Mouse (Mus musculus) layer of hippocampus, adult 9-10 months (tissue): ENCODE data around the gene Syngr2.
"Not testable (repeated sequence)": the region's sequence is repeated elsewhere in the genome, so short reads cannot be mapped to it uniquely, and the experiment has no call there.

Source experiments
- DNase-seq: peaks from one replicate; pipeline ENCODE4 v3.0.0; 2022; ENCODE audit warnings: low spot score

Syngr2 gene

DNA sequence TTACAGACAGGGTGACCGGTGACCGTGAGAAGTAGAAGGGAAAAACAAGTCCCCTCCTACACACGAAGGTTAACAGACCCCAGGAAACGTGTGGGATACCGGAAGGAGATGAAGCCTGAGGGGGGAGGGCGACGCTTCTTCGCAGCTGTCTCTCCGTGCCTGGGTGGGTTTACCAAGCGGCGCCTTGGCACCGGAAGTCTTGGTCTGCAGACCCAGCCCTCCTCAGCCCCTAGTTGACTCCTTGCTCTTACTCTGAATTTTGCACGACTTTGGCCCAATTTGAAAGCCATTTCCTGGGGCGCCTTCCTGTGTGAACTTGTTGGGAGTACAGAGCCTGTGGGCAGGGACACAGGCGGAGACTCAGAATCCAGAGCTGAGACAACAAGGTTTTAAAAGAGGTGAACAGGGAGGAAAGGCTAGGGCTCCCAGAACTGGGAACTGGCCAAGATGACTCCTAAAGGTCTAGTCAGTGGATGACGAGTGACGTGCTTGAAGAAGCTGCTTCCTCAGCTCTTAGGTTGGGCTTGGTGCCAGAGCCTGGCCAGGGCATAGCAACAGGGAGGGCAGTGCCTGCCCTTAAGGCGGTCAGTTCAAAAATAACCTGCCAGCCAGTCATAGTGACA lies 28.2 kb upstream of the Syngr2 start:
- no peak for DNase-seq

GRCm38 (mm10) chr11:117781993-117782704 lies 27.3 kb upstream of the Syngr2 start, which contains the start of the genes Tmc8 and Tmc6:
Tmc8 (plus strand) TSS chr11:117782076.
Tmc6 (minus strand) TSS chr11:117782198.
- no peak for DNase-seq

GRCm38 (mm10) chr11:117782705-117783034 lies 26.8 kb upstream of the Syngr2 start:
- no peak for DNase-seq

DNA sequence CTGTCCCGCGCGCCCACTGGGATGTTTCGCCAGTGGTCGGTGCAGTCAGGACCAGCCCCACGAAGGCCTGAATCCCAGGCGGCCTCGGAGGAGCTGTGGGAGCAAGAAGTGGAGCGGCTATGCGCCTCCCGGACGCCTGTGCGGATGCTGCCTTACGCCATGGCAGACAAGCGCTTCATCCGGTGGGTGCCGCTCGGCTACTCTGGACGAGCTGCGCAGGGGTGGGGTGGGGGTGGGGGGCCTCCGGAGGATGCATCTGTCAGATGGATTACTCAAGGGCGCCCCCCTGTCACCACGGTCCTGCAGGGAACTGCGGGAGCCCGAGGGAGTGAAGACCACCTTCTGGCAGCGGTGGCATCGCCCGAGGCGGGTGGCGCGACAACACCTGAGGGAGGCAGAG lies 26.4 kb upstream of the Syngr2 start:
- no peak for DNase-seq

- DNase-seq, result no peak
These were observed 25.7 kb upstream of the Syngr2 start for GRCm38 (mm10) chr11:117783683-117784309.

- DNase-seq, result peak; percentile 54
These were observed 23.2 kb upstream of the Syngr2 start for GRCm38 (mm10) chr11:117786294-117786693.

DNA sequence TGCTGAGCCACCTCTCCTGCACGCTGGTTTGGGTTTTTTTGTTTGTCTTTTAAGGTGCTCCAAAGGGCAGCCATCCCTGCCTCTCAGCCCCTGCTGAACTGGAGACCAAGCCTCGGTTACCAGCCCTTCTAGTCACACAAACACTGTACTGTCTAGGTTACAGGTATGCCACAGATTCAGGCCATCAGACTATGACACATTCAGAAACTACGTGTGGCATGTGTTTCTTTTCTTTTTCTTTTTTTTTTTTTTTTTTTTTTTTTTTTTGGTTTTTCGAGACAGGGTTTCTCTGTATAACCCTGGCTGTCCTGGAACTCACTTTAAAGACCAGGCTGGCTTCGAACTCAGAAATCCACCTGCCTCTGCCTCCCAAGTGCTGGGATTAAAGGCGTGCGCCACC lies 21.0 kb upstream of the Syngr2 start:
- DNase-seq, result not testable (repeated sequence)

DNA sequence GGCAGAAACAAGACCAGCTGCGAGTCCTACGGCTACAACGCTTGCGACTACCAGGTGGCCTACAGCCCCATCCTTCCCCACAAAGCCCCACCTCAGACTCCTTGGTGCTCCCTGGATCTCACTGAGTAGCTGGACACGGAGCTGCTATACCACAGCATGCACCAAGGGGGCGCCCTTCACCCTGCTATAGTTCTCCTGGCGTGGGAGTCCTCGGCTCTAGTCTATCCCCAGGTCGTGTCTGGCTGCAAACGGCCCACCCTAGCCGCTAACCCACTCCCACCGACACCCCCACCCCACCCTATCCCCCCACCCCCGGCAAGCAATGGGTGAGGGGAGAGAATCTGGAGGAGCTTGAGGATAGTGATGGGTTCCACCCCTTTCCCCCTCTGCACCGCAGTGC lies 19.2 kb upstream of the Syngr2 start:
- DNase-seq, result peak; percentile 51

DNA sequence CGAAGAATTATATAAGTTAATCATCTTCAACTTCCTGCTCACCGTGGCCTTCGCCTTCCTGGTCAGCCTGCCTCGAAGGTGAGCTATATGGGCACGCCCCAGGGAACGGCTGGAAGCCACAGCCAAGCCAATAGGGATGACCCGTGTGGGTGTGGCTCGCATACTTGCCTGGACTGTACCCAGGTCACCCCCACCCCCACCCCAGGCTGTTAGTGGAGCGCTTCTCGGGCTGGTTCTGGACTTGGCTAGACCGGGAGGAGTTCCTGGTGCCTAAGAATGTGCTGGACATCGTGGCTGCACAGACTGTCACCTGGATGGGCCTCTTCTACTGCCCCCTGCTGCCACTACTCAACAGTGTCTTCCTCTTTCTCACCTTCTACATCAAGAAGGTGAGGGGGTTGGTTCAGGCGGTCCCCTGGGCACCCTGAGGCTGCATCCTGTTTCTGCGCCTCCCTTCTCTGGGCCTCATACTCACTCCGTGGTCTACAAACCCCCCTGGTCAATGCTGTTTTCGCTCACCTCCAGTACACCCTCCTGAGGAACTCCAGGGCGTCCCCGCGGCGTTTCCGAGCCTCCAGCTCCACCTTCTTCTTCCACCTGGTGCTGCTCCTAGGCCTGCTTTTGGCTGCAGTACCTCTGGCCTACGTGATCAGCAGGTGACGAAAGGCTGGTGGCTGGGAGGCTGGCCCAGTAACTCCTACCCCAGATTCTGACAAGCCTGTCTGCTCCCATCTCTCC lies 18.6 kb upstream of the Syngr2 start:
- no peak for DNase-seq

DNA sequence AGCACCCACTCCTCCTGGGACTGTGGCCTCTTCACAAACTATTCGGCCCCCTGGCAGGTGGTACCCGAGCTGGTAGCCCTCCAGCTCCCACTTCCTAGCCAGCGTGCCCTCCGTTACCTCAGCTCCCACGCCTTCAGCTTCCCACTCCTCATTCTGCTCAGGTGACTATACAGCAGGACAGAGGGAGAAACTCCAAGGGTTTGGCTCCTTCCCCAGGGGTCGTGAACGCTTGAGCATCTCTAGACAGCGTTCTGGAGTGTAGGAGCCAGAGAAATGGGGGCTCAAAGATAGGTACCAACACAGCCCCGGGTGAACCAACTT lies 18.1 kb upstream of the Syngr2 start:
- DNase-seq, result no peak

DNA sequence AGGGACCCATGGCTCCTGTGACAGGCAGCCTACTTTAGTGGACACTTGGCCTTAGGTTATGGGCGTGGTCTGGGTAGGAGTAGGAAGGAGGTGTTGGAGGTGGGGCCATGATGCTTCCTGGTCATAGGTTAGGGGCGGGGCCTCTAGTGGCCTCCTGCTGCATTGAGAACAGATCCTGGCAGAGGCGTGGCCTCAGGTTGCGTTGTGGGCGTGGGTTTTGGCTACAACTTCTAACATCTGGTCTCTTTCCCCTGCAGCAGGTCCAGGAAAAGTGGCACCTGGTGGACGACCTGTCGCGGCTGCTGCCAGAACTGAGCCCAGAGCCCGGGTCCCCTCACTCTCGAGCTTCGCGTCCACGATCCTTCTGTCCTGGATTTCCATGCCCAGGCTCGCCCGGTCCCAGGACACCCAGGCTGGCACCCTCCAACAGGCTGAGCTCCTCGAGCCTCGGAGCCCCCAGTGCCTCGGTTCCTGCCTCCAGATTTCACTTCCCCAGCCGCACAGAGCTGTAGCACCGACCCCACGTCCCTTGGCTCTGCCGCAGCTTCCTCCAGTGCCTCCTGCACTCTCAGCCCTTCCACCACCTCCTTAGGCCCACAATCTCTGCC lies 17.1 kb upstream of the Syngr2 start:
- no peak for DNase-seq

GRCm38 (mm10) chr11:117794035-117794551 lies 15.4 kb upstream of the Syngr2 start:
- no peak for DNase-seq

GRCm38 (mm10) chr11:117796954-117797353 lies 12.5 kb upstream of the Syngr2 start:
- no peak for DNase-seq

- no peak for DNase-seq
These were observed 11.8 kb upstream of the Syngr2 start, which contains the start of gene 6030468B19Rik for GRCm38 (mm10) chr11:117797511-117798159. 6030468B19Rik (plus strand) TSS chr11:117797660.

DNA sequence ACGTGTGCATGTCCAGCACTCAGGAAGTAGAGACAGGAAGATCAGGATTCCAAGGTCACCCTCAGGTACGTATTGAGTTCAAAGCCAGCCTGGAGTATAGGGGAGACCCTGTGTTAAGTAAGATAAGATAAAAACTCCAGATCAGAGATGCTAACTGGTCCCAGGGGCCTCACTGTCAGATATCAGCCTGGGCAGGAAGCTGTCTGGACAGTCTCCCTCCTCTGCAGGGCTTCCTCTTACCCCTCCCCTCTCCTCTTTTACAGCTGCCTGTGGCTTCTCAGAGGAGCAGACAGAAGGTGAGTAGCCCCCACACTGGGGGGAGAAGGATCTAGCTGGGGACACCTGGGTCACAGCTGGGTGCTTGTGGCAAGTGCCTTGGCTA lies 11.3 kb upstream of the Syngr2 start:
- DNase-seq, result no peak

DNA sequence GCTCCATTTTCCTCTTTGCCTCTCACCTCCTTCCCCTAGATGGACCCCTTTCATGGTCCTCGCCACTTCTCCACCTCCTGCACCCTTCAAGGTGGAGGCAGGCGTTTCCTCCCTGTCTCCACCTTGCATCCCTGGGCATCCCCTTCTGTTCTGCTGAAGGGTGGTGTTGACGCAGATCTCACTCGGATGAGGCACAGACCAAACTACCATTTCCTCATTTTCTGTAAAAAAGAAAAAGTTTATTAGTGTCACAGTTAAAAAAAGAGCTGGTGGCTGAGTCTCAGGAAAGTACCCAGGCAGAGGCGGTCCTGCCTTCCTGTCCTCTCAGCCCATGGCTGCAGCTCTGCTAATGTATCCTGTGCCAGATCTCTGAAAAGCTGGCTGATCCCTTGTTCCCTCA lies 10.3 kb upstream of the Syngr2 start:
- no peak for DNase-seq

DNA sequence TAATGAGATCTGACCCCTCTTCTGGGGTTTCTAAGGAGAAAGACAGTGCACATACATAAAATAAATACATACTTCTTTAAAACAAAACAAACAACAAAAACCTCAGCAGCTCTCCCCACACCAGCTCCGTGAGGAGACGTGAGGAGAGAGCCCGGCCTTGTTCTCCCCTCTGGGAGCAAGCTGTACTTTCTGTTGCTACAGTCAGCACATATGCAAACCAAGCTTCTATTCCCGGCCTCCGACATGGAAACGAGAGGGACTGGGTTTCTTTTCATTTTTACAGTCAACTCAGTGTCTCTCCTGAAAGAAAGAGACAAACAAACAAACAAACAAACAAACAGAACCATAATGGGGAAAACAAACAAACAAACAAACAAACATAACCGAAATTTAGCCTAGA lies 9.4 kb upstream of the Syngr2 start:
- no peak for DNase-seq

GRCm38 (mm10) chr11:117801650-117802049 lies 7.8 kb upstream of the Syngr2 start:
- no peak for DNase-seq

- no peak for DNase-seq
These were observed 6.2 kb upstream of the Syngr2 start for GRCm38 (mm10) chr11:117803166-117803688.

DNA sequence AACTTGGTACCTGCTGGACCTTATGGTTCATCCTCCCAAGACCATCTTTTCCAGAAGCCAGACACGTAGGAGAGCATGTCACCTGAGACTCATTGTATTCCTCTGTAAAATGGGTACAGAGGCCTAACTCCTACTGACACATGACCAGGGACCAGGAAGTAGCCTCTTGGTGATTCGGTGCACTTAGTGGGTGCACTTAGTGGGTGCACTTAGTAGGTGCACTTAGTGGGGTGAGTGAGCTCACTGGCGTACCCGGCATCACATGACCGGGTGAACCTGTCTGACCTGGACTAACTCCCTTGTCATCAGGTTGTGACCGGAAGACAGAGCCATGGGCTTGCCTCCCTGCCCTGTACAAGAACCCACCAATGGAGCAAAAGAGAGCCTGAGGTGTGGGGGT lies 2.7 kb upstream of the Syngr2 start:
- DNase-seq, result no peak

GRCm38 (mm10) chr11:117810401-117811046 lies 1.1 kb downstream of the Syngr2 start:
- DNase-seq, result no peak
